Mouse (Mus musculus): ENCODE measurements around the gene Adam33. TPM values are rescaled to one million over a fixed set of nuclear protein-coding genes. Genes with fewer than 3 reads are reported as not detected.

The Adam33 gene
- polyA plus RNA-seq, 1 experiment from 2014 or later, result 2.1 TPM

- 2% methylated on average over 45 of the region's 45 CpGs for WGBS
- H3K9ac ChIP-seq, result peak overlapping the region; percentile 32
- peaks cover 28% of the 10 kb centered on the region for H3K4me1 ChIP-seq
Measured at GRCm38 (mm10) chr2:131053851-131054645, 9.6 kb downstream of the Adam33 start.

GRCm38 (mm10) chr2:131052862-131053418, 10.7 kb downstream of the Adam33 start:
- no peak overlapping the region for H3K4me2 ChIP-seq
- H3K4me3 ChIP-seq, result no peak overlapping the region
- peaks cover 28% of the 10 kb centered on the region for H3K4me1 ChIP-seq
- no peak for ATAC-seq (replicated peaks)
- no peaks in the 10 kb centered on the region for H3K36me3 ChIP-seq (replicated peaks)
- no peak overlapping the region for H3K27ac ChIP-seq
- WGBS, result 72% methylated on average over 6 of the region's 6 CpGs
- no peak overlapping the region for H3K9ac ChIP-seq
- H3K9me3 ChIP-seq, result no peaks in the 10 kb centered on the region
- peaks cover 57% of the 10 kb centered on the region for H3K27me3 ChIP-seq (replicated peaks)

More at GRCm38 (mm10) chr2:131053851-131054645, 9.6 kb downstream of the Adam33 start:
- no peak overlapping the region for H3K27ac ChIP-seq
- no peaks in the 10 kb centered on the region for H3K36me3 ChIP-seq (replicated peaks)
- no peaks in the 10 kb centered on the region for H3K9me3 ChIP-seq
- peaks cover 57% of the 10 kb centered on the region for H3K27me3 ChIP-seq (replicated peaks)
- peak; percentile 28; the same call in 1 of the 2 replicates for ATAC-seq (replicated peaks)
- peak overlapping the region; percentile 53 for H3K4me2 ChIP-seq
- H3K4me3 ChIP-seq, result peak overlapping the region; percentile 35

- Histone ChIP-seq H3K27me3 (replicated peaks) (peaks cover 56% of the 10 kb centered on the region), H3K9ac (no peak overlapping the region), H3K4me2 (no peak overlapping the region), H3K9me3 (no peaks in the 10 kb centered on the region), H3K27ac (no peak overlapping the region), H3K4me3 (no peak overlapping the region), H3K36me3 (replicated peaks) (no peaks in the 10 kb centered on the region), H3K4me1 (peaks cover 28% of the 10 kb centered on the region)
- ATAC-seq (replicated peaks), result no peak
- 77% methylated on average over 5 of the region's 5 CpGs for WGBS
Measured at GRCm38 (mm10) chr2:131052043-131052442, 11.6 kb downstream of the Adam33 start.

- WGBS, result 89% methylated on average over 2 of the region's 2 CpGs
- H3K27me3 ChIP-seq (replicated peaks), result peaks cover 19% of the 10 kb centered on the region
- peaks cover 6% of the 10 kb centered on the region for H3K4me1 ChIP-seq
- no peak overlapping the region for H3K4me3 ChIP-seq
- H3K27ac ChIP-seq, result no peak overlapping the region
- no peak overlapping the region for H3K4me2 ChIP-seq
- ATAC-seq (replicated peaks), result no peak
- no peaks in the 10 kb centered on the region for H3K9me3 ChIP-seq
- no peak overlapping the region for H3K9ac ChIP-seq
- no peaks in the 10 kb centered on the region for H3K36me3 ChIP-seq (replicated peaks)
Measured at GRCm38 (mm10) chr2:131046025-131046424, 17.6 kb downstream of the Adam33 start.

GRCm38 (mm10) chr2:131044989-131045720, 18.5 kb downstream of the Adam33 start:
- Histone ChIP-seq H3K9ac (no peak overlapping the region), H3K27me3 (replicated peaks) (peaks cover 26% of the 10 kb centered on the region), H3K9me3 (no peaks in the 10 kb centered on the region), H3K4me3 (no peak overlapping the region), H3K4me1 (peaks cover 13% of the 10 kb centered on the region), H3K36me3 (replicated peaks) (no peaks in the 10 kb centered on the region), H3K4me2 (no peak overlapping the region), H3K27ac (no peak overlapping the region)
- ATAC-seq (replicated peaks), result no peak
- WGBS, result 75% methylated on average over 9 of the region's 9 CpGs

GRCm38 (mm10) chr2:131044354-131044852, 19.2 kb downstream of the Adam33 start:
- H3K4me3 ChIP-seq, result no peak overlapping the region
- no peak overlapping the region for H3K9ac ChIP-seq
- WGBS, result 13% methylated on average over 7 of the region's 7 CpGs
- no peak overlapping the region for H3K27ac ChIP-seq
- peaks cover 33% of the 10 kb centered on the region for H3K27me3 ChIP-seq (replicated peaks)
- peaks cover 17% of the 10 kb centered on the region for H3K4me1 ChIP-seq
- H3K9me3 ChIP-seq, result no peaks in the 10 kb centered on the region
- no peaks in the 10 kb centered on the region for H3K36me3 ChIP-seq (replicated peaks)
- no peak overlapping the region; the same call in 1 of the 2 replicates for H3K4me2 ChIP-seq
- ATAC-seq (replicated peaks), result no peak

GRCm38 (mm10) chr2:131042988-131043387, 20.6 kb downstream of the Adam33 start, which contains the start of gene Gfra4:
TSS of gene Gfra4 (minus strand) at chr2:131043088.
- Histone ChIP-seq H3K27me3 (replicated peaks) (peaks cover 33% of the 10 kb centered on the region), H3K4me2 (peak within 1 kb of the TSS; percentile 71), H3K9me3 (no peaks in the 10 kb centered on the region), H3K4me3 (peak within 1 kb of the TSS; percentile 59), H3K27ac (no peak within 1 kb of the TSS), H3K36me3 (replicated peaks) (no peaks in the 10 kb centered on the region), H3K4me1 (peaks cover 17% of the 10 kb centered on the region), H3K9ac (peak within 1 kb of the TSS; percentile 71; the same call in 1 of the 2 replicates)
- 88% methylated on average over 2 of the region's 2 CpGs for WGBS
- ATAC-seq (replicated peaks), result no peak

- no peaks in the 10 kb centered on the region for H3K9me3 ChIP-seq
- peak; percentile 90 for ATAC-seq (replicated peaks)
- H3K4me2 ChIP-seq, result peak overlapping the region; percentile 71
- H3K27ac ChIP-seq, result peak overlapping the region; percentile 77
- peaks cover 17% of the 10 kb centered on the region for H3K4me1 ChIP-seq
- H3K36me3 ChIP-seq (replicated peaks), result no peaks in the 10 kb centered on the region
- 3% methylated on average over 84 of the region's 115 CpGs for WGBS
- H3K27me3 ChIP-seq (replicated peaks), result peaks cover 33% of the 10 kb centered on the region
- H3K9ac ChIP-seq, result peak overlapping the region; percentile 71
- peak overlapping the region; percentile 59 for H3K4me3 ChIP-seq
Measured at GRCm38 (mm10) chr2:131040854-131041825, 22.5 kb downstream of the Adam33 start.

GRCm38 (mm10) chr2:131038675-131039074, 24.9 kb downstream of the Adam33 start:
- WGBS, result 84% methylated on average over 5 of the region's 5 CpGs
- Histone ChIP-seq H3K27ac (no peak overlapping the region), H3K9me3 (no peaks in the 10 kb centered on the region), H3K27me3 (replicated peaks) (peaks cover 33% of the 10 kb centered on the region), H3K4me1 (peaks cover 17% of the 10 kb centered on the region), H3K9ac (no peak overlapping the region), H3K36me3 (replicated peaks) (no peaks in the 10 kb centered on the region), H3K4me2 (no peak overlapping the region), H3K4me3 (no peak overlapping the region)
- ATAC-seq (replicated peaks), result no peak

GRCm38 (mm10) chr2:131038197-131038596, 25.4 kb downstream of the Adam33 start:
- H3K27me3 ChIP-seq (replicated peaks), result peaks cover 33% of the 10 kb centered on the region
- H3K4me1 ChIP-seq, result peaks cover 17% of the 10 kb centered on the region
- H3K27ac ChIP-seq, result no peak overlapping the region
- no peak overlapping the region for H3K4me2 ChIP-seq
- H3K36me3 ChIP-seq (replicated peaks), result no peaks in the 10 kb centered on the region
- WGBS, result 93% methylated on average over 6 of the region's 6 CpGs
- H3K4me3 ChIP-seq, result no peak overlapping the region
- ATAC-seq (replicated peaks), result no peak
- no peak overlapping the region for H3K9ac ChIP-seq
- no peaks in the 10 kb centered on the region for H3K9me3 ChIP-seq

GRCm38 (mm10) chr2:131037226-131037990, 26.2 kb downstream of the Adam33 start:
- Histone ChIP-seq H3K9me3 (no peaks in the 10 kb centered on the region), H3K27me3 (replicated peaks) (peaks cover 25% of the 10 kb centered on the region), H3K27ac (no peak overlapping the region), H3K36me3 (replicated peaks) (no peaks in the 10 kb centered on the region), H3K4me2 (no peak overlapping the region), H3K9ac (no peak overlapping the region), H3K4me3 (no peak overlapping the region), H3K4me1 (peaks cover 17% of the 10 kb centered on the region)
- no peak for ATAC-seq (replicated peaks)
- 74% methylated on average over 17 of the region's 17 CpGs for WGBS

Measured in midbrain, embryonic 15.5 days (tissue).